Mouse (Mus musculus): ENCODE measurements at regions not wholly inside any gene's neighbourhood (a gene's known extent, or its start where the extent isn't known, plus 50 kb on each side); places are given as distances from the start of the nearest gene placed in this dataset.

- no peak for TF ChIP-seq EP300 (IDR thresholded peaks at IDR 0.05; ENCODE audit: insufficient read depth, low read depth, low read length)
- no peak for TF ChIP-seq CTCF (IDR thresholded peaks at IDR 0.05; ENCODE audit: low read depth, low read length)
Measured at GRCm38 (mm10) chr2:167792753-167793152, 103.1 kb upstream of the Tmem189 start.
